Mouse (Mus musculus): ENCODE results near the gene Noxa1. TPM values are rescaled to one million over a fixed set of nuclear protein-coding genes. Genes with fewer than 3 reads are reported as not detected.

Noxa1 gene
- polyA plus RNA-seq, 1 experiment from 2014 or later = not detected

DNA sequence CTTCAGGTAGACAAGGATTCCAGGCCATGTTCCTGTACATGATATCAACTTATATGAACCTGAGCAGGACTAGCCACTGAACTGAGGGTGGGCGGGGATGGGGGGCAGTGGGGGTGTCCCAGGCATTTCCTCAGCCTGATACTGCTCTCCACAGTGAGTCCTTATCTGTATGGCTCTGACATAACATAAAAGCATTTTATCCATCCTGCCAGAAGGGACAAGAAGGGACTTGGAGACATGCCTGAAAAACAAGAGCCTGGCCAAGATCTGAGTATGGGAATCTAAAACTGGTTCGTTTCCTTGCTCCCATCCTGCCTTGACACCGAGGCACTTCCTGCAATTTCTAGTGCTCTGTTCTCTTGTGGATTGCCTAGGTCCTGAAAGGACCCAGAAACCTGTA lies 11.1 kb upstream of the Noxa1 start:
- H3K4me2 ChIP-seq (replicated peaks) = no peak overlapping the region
- ATAC-seq (ENCODE audit: low FRiP score) (no peak), DNase-seq (ENCODE audit: low spot score) (no peak)
- no peak overlapping the region for H3K4me3 ChIP-seq (replicated peaks; ENCODE audit: low read length)
- 95% methylated on average over 3 of the region's 3 CpGs for WGBS
- no peaks in the 10 kb centered on the region for H3K36me3 ChIP-seq (replicated peaks; ENCODE audit: control insufficient read depth, insufficient read depth)
- H3K4me1 ChIP-seq (replicated peaks; ENCODE audit: control insufficient read depth, insufficient read depth, low read length) = no peaks in the 10 kb centered on the region
- no peaks in the 10 kb centered on the region for H3K9me3 ChIP-seq (ENCODE audit: control insufficient read depth, low read length)
- H3K9ac ChIP-seq = no peak overlapping the region
- H3K27ac ChIP-seq = no peak overlapping the region
- no peaks in the 10 kb centered on the region for H3K27me3 ChIP-seq (ENCODE audit: control insufficient read depth, insufficient read depth, low read length)

DNA sequence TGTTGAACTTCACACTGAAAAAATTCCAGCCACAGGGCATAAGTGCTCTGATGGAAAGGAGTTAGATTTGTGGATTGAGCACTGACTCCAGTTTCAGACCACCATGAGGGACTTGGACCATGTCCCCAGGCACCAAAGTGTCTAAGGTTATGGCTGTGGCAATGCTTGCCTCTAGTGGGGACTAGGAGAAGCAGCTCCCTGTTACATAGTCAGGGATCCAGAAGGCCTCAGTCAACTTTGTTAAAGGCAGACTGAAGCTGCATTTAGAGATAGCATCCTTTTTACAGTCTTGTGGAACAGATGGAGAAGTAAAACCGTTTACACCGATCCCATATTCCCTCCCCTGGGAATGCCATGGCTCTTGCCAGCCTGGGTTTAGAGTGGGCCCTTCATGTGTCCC lies 9.2 kb upstream of the Noxa1 start:
- Histone ChIP-seq H3K36me3 (replicated peaks; ENCODE audit: control insufficient read depth, insufficient read depth) (no peaks in the 10 kb centered on the region), H3K27me3 (ENCODE audit: control insufficient read depth, insufficient read depth, low read length) (no peaks in the 10 kb centered on the region), H3K9me3 (ENCODE audit: control insufficient read depth, low read length) (no peaks in the 10 kb centered on the region), H3K4me1 (replicated peaks; ENCODE audit: control insufficient read depth, insufficient read depth, low read length) (peaks cover 11% of the 10 kb centered on the region; the same call in 1 of the 2 replicates), H3K4me3 (replicated peaks; ENCODE audit: low read length) (no peak overlapping the region), H3K4me2 (replicated peaks) (no peak overlapping the region), H3K9ac (no peak overlapping the region), H3K27ac (no peak overlapping the region)
- WGBS = 87% methylated on average over 2 of the region's 2 CpGs
- no peak for ATAC-seq (ENCODE audit: low FRiP score)
- no peak for DNase-seq (ENCODE audit: low spot score)

DNA sequence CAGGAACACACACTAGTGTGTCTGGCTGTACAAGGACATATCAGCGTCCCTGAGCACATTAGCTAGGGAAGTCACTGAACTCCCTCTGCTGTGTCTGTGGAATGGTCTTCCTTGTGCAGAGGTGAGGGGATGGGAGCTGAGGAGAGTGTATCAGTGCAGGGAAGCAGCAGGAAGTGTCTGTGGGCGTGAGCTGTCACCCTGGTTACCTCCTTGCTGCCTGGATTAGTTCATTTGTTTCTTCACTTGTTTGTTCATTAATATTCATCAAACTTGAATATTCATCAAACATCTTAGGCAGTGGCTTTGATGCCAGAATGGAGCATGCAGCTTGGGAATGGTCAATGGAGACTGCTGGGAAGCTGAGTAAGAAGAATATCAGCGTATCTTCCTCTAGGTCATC lies 4.8 kb upstream of the Noxa1 start:
- no peaks in the 10 kb centered on the region for H3K27me3 ChIP-seq (ENCODE audit: control insufficient read depth, insufficient read depth, low read length)
- peaks cover 12% of the 10 kb centered on the region; the same call in 1 of the 2 replicates for H3K4me1 ChIP-seq (replicated peaks; ENCODE audit: control insufficient read depth, insufficient read depth, low read length)
- H3K9ac ChIP-seq = no peak overlapping the region
- no peak for DNase-seq (ENCODE audit: low spot score)
- H3K9me3 ChIP-seq (ENCODE audit: control insufficient read depth, low read length) = no peaks in the 10 kb centered on the region
- H3K4me2 ChIP-seq (replicated peaks) = no peak overlapping the region
- H3K4me3 ChIP-seq (replicated peaks; ENCODE audit: low read length) = no peak overlapping the region
- no peak for ATAC-seq (ENCODE audit: low FRiP score)
- no peaks in the 10 kb centered on the region for H3K36me3 ChIP-seq (replicated peaks; ENCODE audit: control insufficient read depth, insufficient read depth)
- WGBS = 37% methylated on average over 3 of the region's 3 CpGs
- no peak overlapping the region; the same call in 1 of the 2 replicates for H3K27ac ChIP-seq

DNA sequence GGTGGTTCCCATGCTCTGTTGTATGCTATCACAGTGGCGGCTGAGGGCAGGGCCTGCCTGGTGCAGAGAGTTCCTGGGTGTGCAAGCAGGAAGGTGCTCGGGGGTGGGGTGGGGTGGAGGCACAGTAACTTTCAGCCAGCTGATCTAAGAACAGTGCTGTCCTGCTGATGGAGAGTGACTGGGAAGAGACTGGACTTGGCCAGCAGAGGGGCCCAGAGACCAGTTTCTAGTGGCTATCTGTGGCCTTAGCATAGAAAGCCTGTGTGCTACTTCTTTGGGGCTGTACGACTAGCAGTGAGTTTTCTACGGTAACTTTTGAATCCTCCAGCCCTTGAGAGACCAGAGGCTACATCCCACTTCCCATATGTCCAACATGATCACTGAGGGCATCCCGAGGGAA lies 4.0 kb upstream of the Noxa1 start:
- Histone ChIP-seq H3K4me1 (replicated peaks; ENCODE audit: control insufficient read depth, insufficient read depth, low read length) (peaks cover 12% of the 10 kb centered on the region; the same call in 1 of the 2 replicates), H3K4me2 (replicated peaks) (no peak overlapping the region), H3K9me3 (ENCODE audit: control insufficient read depth, low read length) (no peaks in the 10 kb centered on the region), H3K27me3 (ENCODE audit: control insufficient read depth, insufficient read depth, low read length) (peaks cover 3% of the 10 kb centered on the region), H3K36me3 (replicated peaks; ENCODE audit: control insufficient read depth, insufficient read depth) (no peaks in the 10 kb centered on the region), H3K27ac (no peak overlapping the region; the same call in 1 of the 2 replicates), H3K9ac (no peak overlapping the region), H3K4me3 (replicated peaks; ENCODE audit: low read length) (no peak overlapping the region)
- 33% methylated on average over 5 of the region's 5 CpGs for WGBS
- ATAC-seq (ENCODE audit: low FRiP score) (peak; percentile 66; the same call in 1 of the 2 replicates), DNase-seq (ENCODE audit: low spot score) (peak; percentile 57)

DNA sequence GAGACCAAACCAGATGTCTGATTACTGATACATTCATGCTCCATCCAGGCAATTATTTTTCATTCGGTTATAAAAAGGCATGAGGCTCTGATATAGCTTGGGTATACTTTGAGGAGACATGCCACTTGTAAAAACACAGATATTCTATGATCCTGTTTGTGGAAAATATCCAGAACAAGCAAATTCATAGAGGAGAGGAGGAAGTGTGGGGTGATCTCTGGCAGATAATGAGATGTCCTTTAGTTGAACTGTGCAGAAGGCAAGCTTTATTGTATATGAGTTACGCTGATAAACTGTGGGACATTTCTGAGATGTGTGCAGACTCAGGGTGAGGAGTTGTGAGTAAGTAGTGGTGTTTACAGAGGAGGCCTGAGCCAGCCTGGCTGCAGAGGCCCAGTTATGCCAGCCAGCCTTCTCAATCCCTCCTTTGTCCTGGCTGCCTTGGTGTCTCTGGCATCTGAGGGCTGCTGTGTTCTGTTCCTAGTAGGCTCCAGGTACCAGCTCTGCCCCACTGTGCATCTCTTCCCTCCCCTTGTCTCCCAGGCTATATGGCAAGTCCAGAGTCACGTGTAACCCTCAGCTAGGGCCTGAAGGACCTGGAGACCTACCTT lies 3.2 kb upstream of the Noxa1 start:
- Histone ChIP-seq H3K4me2 (replicated peaks) (no peak overlapping the region), H3K9me3 (ENCODE audit: control insufficient read depth, low read length) (no peaks in the 10 kb centered on the region), H3K36me3 (replicated peaks; ENCODE audit: control insufficient read depth, insufficient read depth) (no peaks in the 10 kb centered on the region), H3K9ac (no peak overlapping the region), H3K27ac (no peak overlapping the region), H3K4me1 (replicated peaks; ENCODE audit: control insufficient read depth, insufficient read depth, low read length) (peaks cover 12% of the 10 kb centered on the region; the same call in 1 of the 2 replicates), H3K4me3 (replicated peaks; ENCODE audit: low read length) (no peak overlapping the region), H3K27me3 (ENCODE audit: control insufficient read depth, insufficient read depth, low read length) (peaks cover 5% of the 10 kb centered on the region)
- ATAC-seq (ENCODE audit: low FRiP score) (no peak), DNase-seq (ENCODE audit: low spot score) (no peak)
- 75% methylated on average over 3 of the region's 3 CpGs for WGBS

DNA sequence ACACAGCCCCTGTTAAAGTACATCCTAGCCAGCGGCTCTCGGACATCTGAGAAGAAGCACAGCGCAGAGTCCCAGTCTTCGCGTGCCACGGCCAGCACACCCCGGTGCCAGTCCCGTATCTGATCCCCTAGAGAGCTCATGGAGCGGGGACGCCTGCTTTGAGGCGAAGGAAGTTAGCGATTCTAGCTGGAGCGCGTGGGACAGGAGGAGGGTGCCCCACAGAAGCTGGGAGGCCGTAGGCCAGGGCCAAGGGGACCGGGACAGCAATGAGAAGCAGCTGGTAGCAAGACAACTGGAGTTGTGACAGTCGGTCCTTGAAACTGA lies 202 bp downstream of the Noxa1 start:
- ATAC-seq (ENCODE audit: low FRiP score) (no peak), DNase-seq (ENCODE audit: low spot score) (no peak)
- Histone ChIP-seq H3K4me1 (replicated peaks; ENCODE audit: control insufficient read depth, insufficient read depth, low read length) (peaks cover 7% of the 10 kb centered on the region; the same call in 1 of the 2 replicates), H3K27ac (no peak overlapping the region), H3K4me3 (replicated peaks; ENCODE audit: low read length) (no peak overlapping the region), H3K4me2 (replicated peaks) (no peak overlapping the region; the same call in 1 of the 2 replicates), H3K9me3 (ENCODE audit: control insufficient read depth, low read length) (no peaks in the 10 kb centered on the region), H3K36me3 (replicated peaks; ENCODE audit: control insufficient read depth, insufficient read depth) (no peaks in the 10 kb centered on the region), H3K27me3 (ENCODE audit: control insufficient read depth, insufficient read depth, low read length) (peaks cover 5% of the 10 kb centered on the region), H3K9ac (no peak overlapping the region)
- WGBS = 49% methylated on average over 17 of the region's 17 CpGs

DNA sequence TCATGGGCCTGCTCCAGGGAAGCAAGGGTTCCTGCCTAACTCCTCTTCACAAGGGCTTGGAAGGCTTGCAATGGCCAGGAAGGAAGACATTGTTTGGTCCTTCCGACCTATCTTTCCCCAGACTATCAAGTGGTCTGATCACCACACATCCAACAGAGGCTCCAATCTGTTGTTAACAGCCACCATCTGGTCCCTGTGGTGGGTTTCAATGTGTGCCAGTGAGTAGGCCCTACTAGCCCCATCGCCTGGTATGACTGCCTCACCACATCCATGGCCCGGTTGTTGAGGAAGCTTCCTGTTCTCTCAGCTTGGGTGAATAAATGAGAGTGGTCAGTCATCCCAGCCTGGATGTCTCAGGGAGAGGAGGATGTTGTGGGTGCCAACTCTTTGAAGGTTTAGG lies 6.3 kb downstream of the Noxa1 start:
- H3K27ac ChIP-seq = no peak overlapping the region
- H3K4me3 ChIP-seq (replicated peaks; ENCODE audit: low read length) = no peak overlapping the region
- no peaks in the 10 kb centered on the region for H3K4me1 ChIP-seq (replicated peaks; ENCODE audit: control insufficient read depth, insufficient read depth, low read length)
- 94% methylated on average over 3 of the region's 3 CpGs for WGBS
- no peak overlapping the region for H3K9ac ChIP-seq
- H3K27me3 ChIP-seq (ENCODE audit: control insufficient read depth, insufficient read depth, low read length) = no peaks in the 10 kb centered on the region
- ATAC-seq (ENCODE audit: low FRiP score) (no peak), DNase-seq (ENCODE audit: low spot score) (no peak)
- H3K36me3 ChIP-seq (replicated peaks; ENCODE audit: control insufficient read depth, insufficient read depth) = no peaks in the 10 kb centered on the region
- no peaks in the 10 kb centered on the region for H3K9me3 ChIP-seq (ENCODE audit: control insufficient read depth, low read length)
- H3K4me2 ChIP-seq (replicated peaks) = no peak overlapping the region

DNA sequence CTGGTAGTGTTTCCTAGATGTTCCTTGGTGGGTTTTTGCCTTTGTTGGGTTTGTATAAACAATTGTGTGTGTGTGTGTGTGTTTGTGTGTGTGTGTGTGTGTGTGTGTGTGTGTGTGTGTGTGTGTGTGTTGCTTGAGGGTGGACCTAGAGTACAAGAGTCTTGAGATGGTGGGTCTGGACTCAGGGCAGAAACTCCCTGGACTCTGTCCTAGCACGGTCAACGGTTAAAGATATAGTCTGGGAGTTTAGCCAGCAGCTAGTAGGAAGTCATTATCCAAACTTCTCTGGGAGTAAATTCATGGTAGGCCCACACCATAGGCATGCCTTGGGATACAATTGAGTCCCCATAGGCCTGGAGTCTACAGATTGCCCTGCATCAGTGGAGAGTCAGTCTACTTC lies 7.1 kb downstream of the Noxa1 start:
- H3K4me1 ChIP-seq (replicated peaks; ENCODE audit: control insufficient read depth, insufficient read depth, low read length) = no peaks in the 10 kb centered on the region
- no peak overlapping the region for H3K27ac ChIP-seq
- no peak overlapping the region for H3K4me3 ChIP-seq (replicated peaks; ENCODE audit: low read length)
- no peak for DNase-seq (ENCODE audit: low spot score)
- no peaks in the 10 kb centered on the region for H3K27me3 ChIP-seq (ENCODE audit: control insufficient read depth, insufficient read depth, low read length)
- H3K9me3 ChIP-seq (ENCODE audit: control insufficient read depth, low read length) = no peaks in the 10 kb centered on the region
- no peaks in the 10 kb centered on the region for H3K36me3 ChIP-seq (replicated peaks; ENCODE audit: control insufficient read depth, insufficient read depth)
- H3K4me2 ChIP-seq (replicated peaks) = no peak overlapping the region
- H3K9ac ChIP-seq = no peak overlapping the region
- WGBS = 96% methylated on average over 2 of the region's 2 CpGs
- ATAC-seq (ENCODE audit: low FRiP score) = no peak

DNA sequence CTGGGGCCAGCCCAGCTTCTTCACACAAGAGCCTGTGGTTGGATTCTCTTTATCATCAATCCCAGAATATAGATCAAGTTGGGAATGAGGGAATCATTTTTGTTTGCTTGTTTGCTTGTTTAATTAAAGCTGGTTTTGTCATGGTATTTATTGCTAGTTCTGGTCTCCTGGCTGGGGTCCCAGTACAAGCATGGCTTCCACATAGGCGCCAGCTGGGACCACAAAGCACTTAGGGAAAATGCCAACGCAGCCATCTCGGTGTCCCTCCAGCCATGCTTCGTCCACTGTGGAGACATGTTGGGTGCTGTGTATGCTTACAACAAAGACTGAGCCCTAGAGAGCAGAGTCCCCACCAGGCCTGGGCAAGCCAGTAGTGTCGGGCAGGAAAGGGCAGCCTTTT lies 9.4 kb downstream of the Noxa1 start:
- no peak overlapping the region for H3K4me2 ChIP-seq (replicated peaks)
- H3K4me1 ChIP-seq (replicated peaks; ENCODE audit: control insufficient read depth, insufficient read depth, low read length) = no peaks in the 10 kb centered on the region
- no peaks in the 10 kb centered on the region for H3K36me3 ChIP-seq (replicated peaks; ENCODE audit: control insufficient read depth, insufficient read depth)
- no peaks in the 10 kb centered on the region for H3K9me3 ChIP-seq (ENCODE audit: control insufficient read depth, low read length)
- DNase-seq (ENCODE audit: low spot score) (no peak), ATAC-seq (ENCODE audit: low FRiP score) (no peak)
- H3K27ac ChIP-seq = no peak overlapping the region
- H3K9ac ChIP-seq = no peak overlapping the region
- no peaks in the 10 kb centered on the region for H3K27me3 ChIP-seq (ENCODE audit: control insufficient read depth, insufficient read depth, low read length)
- 78% methylated on average over 5 of the region's 5 CpGs for WGBS
- H3K4me3 ChIP-seq (replicated peaks; ENCODE audit: low read length) = no peak overlapping the region

DNA sequence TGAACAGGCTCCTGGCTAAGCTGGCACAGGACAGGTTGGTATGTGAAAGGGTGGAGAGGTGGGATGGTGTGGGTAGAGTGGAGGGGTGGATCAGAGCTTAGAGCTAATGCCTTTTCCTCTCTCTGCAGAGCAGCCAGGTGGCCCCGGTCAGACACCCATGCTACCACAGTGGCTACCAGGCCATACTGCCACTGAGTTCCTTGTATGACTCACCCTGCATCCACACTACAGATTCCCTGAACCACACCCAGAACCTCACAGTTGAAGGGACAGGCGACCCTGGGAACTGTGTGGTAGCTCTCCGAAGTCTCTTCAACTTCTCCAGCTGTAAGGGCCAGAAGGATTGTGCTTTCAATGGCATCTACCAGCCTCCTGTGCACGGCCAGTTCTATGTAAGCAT lies 11.3 kb downstream of the Noxa1 start:
- H3K36me3 ChIP-seq (replicated peaks; ENCODE audit: control insufficient read depth, insufficient read depth) = no peaks in the 10 kb centered on the region
- no peak overlapping the region for H3K27ac ChIP-seq
- ATAC-seq (ENCODE audit: low FRiP score) (no peak), DNase-seq (ENCODE audit: low spot score) (no peak)
- H3K9me3 ChIP-seq (ENCODE audit: control insufficient read depth, low read length) = no peaks in the 10 kb centered on the region
- no peak overlapping the region for H3K4me2 ChIP-seq (replicated peaks)
- H3K4me3 ChIP-seq (replicated peaks; ENCODE audit: low read length) = no peak overlapping the region
- H3K4me1 ChIP-seq (replicated peaks; ENCODE audit: control insufficient read depth, insufficient read depth, low read length) = no peaks in the 10 kb centered on the region
- H3K27me3 ChIP-seq (ENCODE audit: control insufficient read depth, insufficient read depth, low read length) = no peaks in the 10 kb centered on the region
- 83% methylated on average over 4 of the region's 4 CpGs for WGBS
- H3K9ac ChIP-seq = no peak overlapping the region

Measured in hindbrain, embryonic 14.5 days (tissue).